Mouse (Mus musculus) kidney, postnatal 4 days (tissue): ENCODE results near the gene Glo1.
A peak's percentile ranks its signal among the peaks of the same experiment; 100 is the strongest.

Experiments
- DNase-seq, 2 experiments: peaks; one replicate each; pipeline ENCODE4 v3.0.0; 2021; ENCODE audit warnings: mixed read lengths in 2 of 2

Glo1 gene

GRCm38 (mm10) chr17:30576946-30577345 is 49.7 kb downstream of the Glo1 start:
- peak in 1 of 2 experiments; percentile 26 for DNase-seq

DNA sequence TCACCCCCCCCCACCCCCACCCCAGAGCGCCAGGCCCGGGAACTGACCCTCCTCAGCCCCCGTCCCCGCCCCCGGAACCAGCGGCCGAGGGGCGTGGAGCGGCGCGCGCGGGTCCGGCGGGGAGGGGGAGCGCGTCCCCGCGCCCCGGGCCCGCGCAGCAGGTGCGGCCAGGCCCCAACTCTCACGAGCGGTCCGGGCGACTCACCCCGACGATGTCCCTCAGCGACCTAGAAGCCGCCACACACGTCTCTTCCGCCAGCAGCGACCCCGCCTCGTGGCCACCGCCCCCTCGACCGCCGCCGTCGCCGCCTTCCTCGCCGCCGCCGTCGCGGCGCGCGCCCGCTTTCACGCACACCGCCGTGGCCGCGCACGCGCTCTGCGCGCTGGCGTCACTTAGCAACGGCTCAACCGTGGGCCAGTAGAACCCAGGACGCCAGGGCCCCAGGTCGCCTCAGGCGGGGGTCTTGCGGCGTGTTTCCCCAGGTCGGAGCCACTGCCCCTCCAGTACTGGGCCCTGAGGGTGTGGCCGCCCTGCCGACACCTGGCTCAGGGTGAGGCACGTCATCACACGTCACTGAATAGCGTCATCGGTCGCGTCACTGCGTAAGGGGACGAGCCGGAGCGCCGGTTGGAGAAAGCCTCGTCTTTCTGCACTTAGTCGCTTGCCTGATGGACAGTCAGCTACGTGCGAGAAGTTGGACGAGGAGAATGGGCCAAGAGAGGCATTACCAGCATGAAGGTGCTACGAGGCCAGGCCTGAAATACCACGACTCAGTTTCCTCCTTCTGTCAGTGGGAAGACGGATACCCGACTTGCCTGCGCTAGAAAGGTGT is 50.5 kb downstream of the Glo1 start, which contains the start of gene Btbd9:
TSS of gene Btbd9 (minus strand) at position 548 of the 833 bp plus-strand sequence.
- DNase-seq = peak; percentile 96 to 97

DNA sequence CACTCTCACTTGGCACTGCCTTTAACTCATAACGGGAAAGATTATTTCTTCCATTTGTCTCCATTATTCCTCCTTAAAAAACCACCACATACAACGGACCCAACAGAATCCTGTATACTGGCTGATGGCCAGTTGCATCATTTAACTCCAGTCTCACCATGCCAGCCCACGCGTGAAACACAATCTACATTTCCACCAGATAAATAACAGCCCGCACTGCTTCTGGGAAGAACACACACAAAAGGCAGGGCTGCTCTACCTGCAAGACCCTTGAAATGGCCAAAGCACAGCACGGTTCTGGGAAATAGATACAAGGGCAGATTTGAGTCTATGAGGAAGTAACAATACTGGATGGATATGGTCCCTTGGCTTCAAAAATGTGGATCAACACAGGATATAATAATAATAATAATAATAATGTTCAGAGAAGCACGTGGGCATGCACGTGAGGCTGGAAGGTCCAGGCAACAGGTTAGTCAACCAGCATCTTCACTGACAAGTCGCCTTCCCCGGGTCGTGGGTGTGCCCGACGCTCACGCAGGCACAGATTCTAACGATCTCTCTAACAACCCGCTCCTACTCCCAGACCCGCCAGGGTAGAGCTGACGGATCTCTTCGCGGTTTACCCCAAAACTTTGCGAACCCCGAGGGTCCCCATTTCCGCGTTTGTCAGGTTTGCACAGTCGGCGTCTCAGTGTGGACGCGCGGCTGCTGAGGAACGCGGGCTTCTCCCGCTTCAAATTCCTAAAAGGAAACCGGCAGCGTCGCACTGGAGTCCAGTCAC is 51.4 kb downstream of the Glo1 start:
- DNase-seq = no peak

- no peak for DNase-seq
Measured at GRCm38 (mm10) chr17:30574783-30575075, 51.9 kb downstream of the Glo1 start.

DNA sequence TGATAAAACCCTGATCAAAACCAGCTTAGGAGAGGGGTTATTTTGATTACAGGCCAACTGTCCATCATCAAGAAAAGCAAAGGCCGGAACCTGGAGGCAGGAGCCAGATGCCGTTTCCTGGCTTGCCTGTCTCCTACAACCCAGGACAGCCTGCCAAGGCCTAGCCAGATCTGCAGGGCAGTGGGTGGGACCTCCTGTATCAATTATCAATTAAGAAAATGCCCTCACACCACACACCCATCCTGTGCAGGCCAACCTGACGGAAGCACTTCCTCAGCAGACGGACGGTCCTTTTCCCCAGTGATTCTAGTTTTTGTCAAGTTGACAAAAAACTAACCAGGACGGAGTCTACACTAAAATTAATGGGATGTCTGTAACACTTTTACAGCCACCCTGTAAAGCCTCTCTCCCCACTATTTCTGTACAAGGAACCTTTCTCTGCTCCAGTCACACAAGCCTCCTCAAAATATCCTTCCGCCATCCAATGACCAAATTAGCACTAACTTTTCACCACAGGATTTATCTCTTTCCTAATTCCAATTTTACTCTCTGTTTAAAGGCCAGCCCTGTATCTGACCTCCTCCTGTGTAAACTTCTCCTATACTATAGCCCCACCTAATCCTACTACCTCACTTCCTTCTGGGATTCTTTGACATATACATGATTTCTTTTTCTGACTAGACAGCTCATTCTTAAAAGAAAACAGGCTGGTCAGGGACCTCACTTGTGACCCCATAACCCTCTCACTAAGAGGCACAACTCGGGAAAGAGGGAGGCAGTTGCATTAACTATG is 52.5 kb downstream of the Glo1 start:
- DNase-seq = peak; percentile 36 to 53

DNA sequence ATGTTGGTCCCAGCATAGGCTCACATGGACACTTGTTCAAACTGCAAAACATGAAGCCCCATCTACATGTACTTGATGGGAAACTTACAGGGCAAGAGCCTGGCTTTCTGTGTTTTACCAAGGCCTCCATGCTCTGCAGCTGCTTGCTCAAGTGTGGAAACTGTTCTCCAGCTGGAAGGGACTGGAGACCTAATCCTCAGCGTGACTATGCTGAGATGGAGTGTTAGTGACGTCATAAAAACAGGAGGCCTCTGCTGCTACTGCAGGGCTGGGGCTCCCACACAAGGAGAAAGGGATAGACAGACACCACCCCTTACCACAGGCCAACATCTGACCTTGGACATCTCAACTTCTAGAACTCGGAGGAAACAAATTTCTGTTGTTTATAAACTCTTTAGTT is 55.7 kb downstream of the Glo1 start:
- DNase-seq = no peak

DNA sequence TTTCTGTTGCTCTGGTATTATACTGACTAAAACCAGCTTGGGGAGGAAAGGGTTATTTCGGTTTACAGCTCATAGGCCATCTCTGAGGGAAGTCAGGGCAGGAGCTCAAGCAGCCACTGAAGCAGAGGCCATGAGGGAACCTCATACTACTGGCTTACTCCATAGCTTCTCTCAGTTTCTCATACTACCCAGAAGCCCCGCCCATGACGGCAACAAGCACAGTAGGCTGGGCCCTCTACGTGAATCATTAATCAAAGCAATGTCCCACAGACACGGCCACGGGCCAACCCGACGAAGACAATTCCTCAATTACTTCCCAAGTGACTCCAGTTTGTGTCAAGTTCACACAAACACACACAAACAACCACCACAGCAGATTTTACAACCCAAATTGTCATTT is 56.5 kb downstream of the Glo1 start:
- DNase-seq = peak; percentile 67 to 76

DNA sequence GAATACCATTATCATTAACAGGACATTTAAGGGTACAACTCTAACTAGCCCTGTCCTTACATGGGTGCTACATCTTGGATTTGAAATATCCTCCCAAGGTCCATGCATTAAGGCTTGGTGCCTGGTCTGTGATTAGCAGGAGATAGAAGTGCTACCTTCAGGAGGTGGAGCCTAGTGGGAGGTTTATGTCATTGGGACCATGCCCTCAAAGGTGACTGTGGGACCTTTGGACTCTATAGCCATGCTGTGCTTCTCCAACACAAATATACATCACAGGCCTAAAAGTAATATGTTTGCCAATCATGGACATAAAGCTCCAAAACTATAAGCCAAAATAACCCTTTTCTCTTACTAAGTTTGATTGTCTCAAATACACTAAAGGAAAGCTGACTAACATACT is 58.2 kb downstream of the Glo1 start:
- DNase-seq = no peak

DNA sequence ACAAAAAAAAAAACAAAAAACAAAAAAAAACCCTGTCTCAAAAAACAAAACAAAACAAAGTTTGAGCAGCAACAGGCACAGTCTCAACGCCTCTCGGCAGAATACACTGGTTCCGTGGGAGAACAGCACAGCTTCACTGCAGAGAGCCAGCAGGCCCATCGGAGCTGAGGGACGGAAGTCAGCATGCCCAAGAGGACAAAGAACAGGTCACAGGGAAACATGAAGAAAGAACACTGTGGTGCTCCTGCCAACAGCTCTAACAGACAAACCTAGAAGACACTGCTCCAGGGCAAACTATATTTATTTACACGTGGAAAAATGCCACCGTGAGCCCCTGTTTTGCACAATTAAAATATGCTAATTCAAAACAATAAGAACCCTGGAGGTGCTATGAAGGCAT is 61.7 kb downstream of the Glo1 start:
- DNase-seq = no peak

- no peak for DNase-seq
Measured at GRCm38 (mm10) chr17:30564407-30564806, 62.3 kb downstream of the Glo1 start.

DNA sequence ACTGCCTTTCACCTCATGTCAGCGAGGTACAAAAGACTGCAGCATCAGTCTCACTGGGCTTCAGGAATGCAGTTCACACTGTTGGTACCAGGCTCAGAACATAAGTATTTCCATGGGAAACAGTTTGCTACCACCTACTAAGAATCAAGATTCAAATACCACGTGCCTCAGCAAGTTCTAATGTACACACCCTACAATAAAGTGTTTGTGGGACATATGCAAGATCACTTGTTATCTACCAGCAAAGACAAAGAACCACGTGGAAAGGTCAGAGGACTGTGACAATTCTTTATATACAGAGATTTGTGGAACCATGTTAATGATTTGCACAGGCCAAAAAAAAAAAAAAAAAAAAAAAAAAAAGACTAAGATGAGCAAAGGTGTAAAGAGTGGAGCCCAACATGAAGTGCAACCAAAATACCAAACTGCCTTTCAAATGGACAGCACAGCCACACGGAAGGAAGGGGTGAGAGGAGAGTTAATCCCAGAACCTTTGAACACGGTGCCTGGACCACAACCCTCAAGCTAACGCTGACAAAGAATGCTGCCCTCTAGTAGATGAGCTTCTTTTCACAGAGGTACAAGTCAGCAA is 63.1 kb downstream of the Glo1 start:
- DNase-seq = no peak

GRCm38 (mm10) chr17:30562770-30563169 is 63.9 kb downstream of the Glo1 start:
- no peak for DNase-seq

DNA sequence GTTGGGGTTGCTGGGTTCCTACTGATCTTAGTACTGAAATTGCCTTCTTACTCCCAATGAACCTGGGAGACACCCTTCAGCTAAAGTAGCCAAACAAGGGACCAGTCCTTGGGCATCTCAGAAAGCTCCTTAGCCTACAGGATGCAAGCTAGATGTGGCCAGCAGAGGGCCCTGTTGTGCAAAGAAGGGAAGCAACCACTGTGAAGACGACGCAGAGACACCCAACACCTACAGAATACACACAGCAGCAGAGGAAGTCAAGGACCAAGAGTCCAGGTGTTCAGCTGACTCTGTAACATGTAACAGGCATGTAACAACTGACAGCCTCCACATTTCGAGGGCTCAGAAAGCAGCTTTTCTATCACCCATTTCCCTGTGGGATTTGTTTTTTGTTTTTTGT is 67.1 kb downstream of the Glo1 start:
- DNase-seq = peak; percentile 85 to 87

- no peak for DNase-seq
Measured at GRCm38 (mm10) chr17:30558623-30559022, 68.0 kb downstream of the Glo1 start.

DNA sequence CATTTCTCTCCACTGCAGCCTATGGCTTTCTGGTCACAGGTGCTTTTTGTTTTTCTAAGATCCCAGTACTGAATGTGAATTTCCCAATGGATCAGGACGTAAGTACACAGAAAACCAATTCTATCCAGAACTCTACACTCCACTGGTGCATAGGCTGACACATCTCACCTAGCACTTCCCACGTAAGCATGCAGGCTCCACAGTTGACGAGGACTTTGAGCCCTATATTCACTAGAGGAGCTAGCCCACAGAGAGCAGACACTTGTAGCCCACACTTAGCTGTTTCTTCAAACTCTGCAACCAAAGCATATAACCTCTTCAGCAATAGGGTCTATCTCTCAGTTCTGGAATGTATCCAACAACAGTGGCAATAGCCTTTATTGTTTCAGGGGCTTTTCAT is 70.2 kb downstream of the Glo1 start:
- no peak for DNase-seq

GRCm38 (mm10) chr17:30553027-30553937 is 73.4 kb downstream of the Glo1 start:
- DNase-seq = peak; percentile 28 to 49

GRCm38 (mm10) chr17:30550774-30551107 is 75.9 kb downstream of the Glo1 start:
- DNase-seq = no peak

DNA sequence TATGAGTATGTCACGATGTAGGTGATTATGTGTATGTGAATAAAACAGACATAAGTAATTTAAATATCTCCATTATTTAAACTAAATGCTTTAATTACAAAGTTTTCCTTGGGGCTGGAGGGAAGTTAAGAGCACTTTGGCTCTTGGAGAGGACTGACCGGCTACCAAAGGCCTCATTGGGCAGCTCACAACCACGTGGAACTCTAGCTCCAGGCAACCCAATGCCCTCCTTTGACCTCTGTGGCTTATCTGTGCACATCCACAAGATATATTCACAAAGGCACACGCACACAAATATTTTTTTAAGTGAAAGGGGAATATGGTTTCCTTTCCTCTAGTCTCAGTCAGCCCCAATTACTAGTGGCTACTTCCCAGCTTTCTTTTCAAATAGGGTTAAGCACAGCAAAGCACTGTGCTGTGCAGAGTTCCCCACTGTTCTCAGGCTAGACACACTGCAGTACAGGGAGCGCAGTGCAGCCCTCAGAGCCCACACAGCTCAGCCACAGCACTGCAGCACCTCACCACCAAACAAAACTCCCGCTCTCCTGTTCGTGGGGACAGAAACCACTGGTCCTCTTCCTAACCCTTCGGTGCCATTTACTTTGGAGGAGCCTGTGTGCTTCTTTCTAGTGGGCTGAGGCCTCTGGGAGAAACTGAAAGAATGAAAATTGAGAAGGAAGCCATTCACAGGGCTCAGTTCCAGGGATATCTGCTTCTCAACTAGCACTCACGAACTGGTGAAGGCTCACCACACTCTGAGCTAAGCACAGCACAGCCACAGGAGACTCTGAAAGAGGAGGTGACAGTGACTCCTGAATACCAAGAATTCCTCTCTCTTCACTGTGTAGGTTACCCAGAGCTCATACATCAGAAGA is 76.5 kb downstream of the Glo1 start:
- no peak for DNase-seq

DNA sequence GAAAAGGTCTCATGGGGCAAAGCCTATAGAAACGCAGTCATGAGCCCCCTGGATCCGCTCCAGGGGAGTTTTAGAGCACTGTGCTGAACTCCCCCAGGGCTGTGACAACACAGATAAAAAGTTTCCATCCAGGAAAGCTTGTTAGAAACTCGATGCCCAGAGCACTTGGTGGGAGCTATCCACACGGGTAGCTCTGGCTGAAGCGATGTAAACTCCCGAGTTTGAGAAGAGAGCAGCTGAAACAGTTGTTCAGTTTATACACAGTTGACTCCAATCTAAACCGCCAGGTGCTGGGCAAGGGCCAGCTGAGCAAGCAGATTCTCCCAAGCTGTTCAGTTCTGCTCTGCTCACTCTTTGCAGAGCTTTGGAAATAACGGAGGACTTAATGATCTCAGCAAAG is 87.6 kb downstream of the Glo1 start:
- peak; percentile 60 to 62 for DNase-seq

DNA sequence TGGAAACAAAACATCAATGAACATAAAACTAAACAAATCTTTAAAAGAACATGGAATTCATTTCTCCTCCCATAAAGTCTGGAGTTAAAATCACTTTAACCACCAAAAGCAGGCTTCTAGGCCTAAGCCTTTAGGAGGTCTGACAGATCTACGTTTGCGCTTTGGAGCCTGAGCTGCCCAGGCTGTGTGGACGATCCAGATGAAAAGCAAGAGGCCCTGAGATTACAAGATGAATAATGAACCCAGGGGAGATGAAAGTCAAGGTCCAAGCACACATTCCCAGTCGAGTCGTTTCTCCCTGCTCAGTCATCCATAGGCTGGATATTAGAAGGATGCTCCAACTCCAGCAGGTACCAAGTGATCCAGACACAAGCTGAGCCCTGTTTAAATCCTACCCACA is 90.0 kb downstream of the Glo1 start:
- DNase-seq = no peak
